Mouse (Mus musculus) G1E-ER4 (cell line): ENCODE results near the gene Ccnh. TPM values are rescaled to one million over a fixed set of nuclear protein-coding genes. Genes with fewer than 3 reads are reported as not detected.

ENCODE experiments used
- GATA1 ChIP-seq: IDR thresholded peaks from one replicate; pipeline ENCODE4 v1.8.0; 2012; ENCODE audit warnings: low read length, inconsistent platforms
- polyA plus RNA-seq: library from polyadenylated mRNA; stranded (reverse); fragments of >175 nt; gene quantifications from 2 replicates; pipeline ENCODE4 v1.2.3, GENCODE M21; 2012

Gene Ccnh
- 41.7 and 46.6 TPM in 2 replicates for polyA plus RNA-seq

GRCm38 (mm10) chr13:85188903-85189643 lies at the start of gene Ccnh:
Ccnh (plus strand) TSS chr13:85189408.
- no peak for TF ChIP-seq GATA1

GRCm38 (mm10) chr13:85146471-85146870 lies 42.7 kb upstream of the Ccnh start:
- no peak for TF ChIP-seq GATA1

GRCm38 (mm10) chr13:85154746-85155145 lies 34.5 kb upstream of the Ccnh start:
- no peak for TF ChIP-seq GATA1

GRCm38 (mm10) chr13:85159971-85160370 lies 29.2 kb upstream of the Ccnh start:
- TF ChIP-seq GATA1 = no peak

- no peak for TF ChIP-seq GATA1
Measured at GRCm38 (mm10) chr13:85164512-85165124, 24.6 kb upstream of the Ccnh start.

GRCm38 (mm10) chr13:85189644-85190121 lies 475 bp downstream of the Ccnh start:
- TF ChIP-seq GATA1 = no peak

- TF ChIP-seq GATA1 = no peak
Measured at GRCm38 (mm10) chr13:85191253-85191652, 2.0 kb downstream of the Ccnh start.

- no peak for TF ChIP-seq GATA1
Measured at GRCm38 (mm10) chr13:85207493-85207892, 18.3 kb downstream of the Ccnh start.

- TF ChIP-seq GATA1 = no peak
Measured at GRCm38 (mm10) chr13:85208656-85209055, 19.4 kb downstream of the Ccnh start.

GRCm38 (mm10) chr13:85210353-85210752 lies 21.1 kb downstream of the Ccnh start:
- no peak for TF ChIP-seq GATA1

GRCm38 (mm10) chr13:85218656-85219055 lies 29.4 kb downstream of the Ccnh start:
- no peak for TF ChIP-seq GATA1

GRCm38 (mm10) chr13:85238760-85239159 lies 49.6 kb downstream of the Ccnh start:
- TF ChIP-seq GATA1 = no peak

Other genes starting within 250 kb of the Ccnh start
- 15.8 and 22.1 TPM in 2 replicates for gene Rasa1, start 99.7 kb downstream of the Ccnh start, polyA plus RNA-seq